Mouse (Mus musculus): ENCODE data around the gene Slc35c2.

Slc35c2 gene

DNA sequence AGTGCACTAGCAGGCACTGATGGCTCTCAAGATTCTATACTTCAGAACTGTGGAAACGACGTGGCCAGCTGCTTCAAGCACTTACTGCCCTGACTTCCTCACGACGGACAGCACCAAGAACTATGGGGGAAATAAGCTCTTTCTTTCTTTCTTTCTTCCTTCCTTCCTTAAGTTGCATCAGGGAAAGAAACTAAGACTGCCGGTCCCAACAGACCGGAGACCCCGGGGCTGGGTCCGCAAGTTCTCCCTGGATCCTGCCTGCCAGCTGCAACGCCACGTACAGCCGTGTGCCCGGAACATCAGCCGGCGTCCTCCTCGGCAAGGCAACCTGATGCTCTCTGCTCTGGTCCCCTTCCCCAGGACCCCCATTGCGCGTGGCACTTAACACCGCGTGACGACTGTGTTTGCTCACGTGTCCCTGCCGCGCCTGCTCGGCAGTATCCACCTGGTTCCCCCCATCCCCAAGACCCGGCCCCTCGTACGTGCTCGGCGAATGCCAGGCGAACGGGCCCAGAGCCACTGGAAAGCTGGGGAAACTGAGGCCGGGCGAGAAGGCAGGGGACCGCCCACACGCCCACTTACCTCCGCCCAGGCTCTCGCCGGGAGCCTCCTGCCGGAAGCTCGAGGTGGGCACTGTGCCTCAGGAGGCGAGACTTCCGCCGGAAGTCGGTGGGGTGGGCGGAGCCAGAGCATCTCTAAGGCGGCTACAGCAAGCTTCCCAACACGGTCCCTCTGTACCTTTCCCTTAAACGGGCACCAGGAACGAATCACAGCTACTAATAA, at the start of gene Slc35c2:
Slc35c2 (minus strand) TSS at position 668 of the 783 bp plus-strand sequence.
- in situ Hi-C loops (cut with MboI, MseI): no loop called here

DNA sequence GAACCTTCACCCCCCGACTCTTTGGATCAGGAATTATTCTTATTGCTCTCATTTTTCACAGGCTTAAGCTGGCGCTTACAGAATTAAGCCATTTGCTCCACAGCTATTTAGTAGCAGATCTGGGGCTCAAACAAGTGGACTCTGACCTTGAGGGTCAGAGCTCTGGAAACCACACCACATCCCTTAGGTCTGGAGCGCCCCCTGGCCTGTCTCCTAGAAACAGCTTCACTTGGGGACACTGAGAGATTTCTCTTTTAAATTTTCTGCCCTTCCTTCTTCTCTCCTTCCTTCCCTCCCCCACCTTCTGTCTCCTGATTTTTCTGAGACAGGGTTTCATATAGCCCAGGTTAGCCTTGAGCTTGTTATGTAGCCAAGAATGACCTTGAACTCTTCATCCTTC, 49.5 kb upstream of the Slc35c2 start:
- in situ Hi-C loops (cut with MboI, MseI): no loop called here

DNA sequence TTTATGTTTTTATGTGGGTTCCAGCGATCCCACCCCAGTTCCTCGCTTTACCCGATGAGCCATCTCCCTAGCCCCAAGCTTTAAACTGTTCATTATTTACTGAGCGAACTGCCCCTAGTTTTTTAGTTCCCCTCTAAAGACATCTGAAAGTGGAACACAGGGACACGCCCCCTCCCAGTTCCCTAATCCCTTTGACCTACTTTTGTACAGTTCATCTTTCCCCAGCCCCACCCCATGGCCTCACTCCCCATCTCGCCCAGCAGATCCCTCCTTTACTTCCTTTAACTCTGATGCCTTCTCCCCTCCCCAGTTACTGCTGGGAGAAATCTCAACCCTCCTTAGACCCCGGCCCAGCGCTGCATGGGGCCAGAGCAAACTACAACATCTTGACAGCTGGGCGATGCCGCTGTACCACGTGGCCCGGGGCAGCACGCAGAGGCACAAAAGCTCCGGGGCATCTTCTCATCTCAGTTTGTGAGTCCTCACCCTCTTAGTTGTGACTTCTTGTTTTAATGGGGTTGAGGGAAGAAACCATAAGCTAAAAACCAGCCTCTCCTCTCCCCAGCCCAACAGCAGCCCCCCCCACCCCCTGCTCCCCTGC, 45.0 kb upstream of the Slc35c2 start:
- in situ Hi-C loops (cut with MboI, MseI): no loop called here

DNA sequence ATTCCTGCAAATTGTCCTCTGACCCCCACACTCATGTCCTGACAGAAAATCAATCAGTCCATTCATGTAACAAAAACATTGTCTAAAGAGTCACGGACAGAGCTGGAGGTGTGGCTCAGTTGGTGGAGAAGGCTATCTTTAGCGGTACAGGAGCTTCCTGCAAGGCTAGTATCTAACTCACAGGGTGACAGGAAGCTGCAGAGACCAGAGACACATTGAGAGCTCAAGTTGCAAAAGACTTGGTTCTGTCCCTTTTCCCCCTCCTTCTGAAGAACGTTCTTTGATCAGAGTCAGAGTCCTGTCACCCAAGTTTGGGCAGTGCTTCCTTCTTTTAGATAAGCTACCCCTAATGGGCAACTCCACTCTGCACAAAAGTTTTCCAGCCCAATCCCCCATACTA, 42.0 kb upstream of the Slc35c2 start:
- in situ Hi-C loops (cut with MboI, MseI): no loop called here

DNA sequence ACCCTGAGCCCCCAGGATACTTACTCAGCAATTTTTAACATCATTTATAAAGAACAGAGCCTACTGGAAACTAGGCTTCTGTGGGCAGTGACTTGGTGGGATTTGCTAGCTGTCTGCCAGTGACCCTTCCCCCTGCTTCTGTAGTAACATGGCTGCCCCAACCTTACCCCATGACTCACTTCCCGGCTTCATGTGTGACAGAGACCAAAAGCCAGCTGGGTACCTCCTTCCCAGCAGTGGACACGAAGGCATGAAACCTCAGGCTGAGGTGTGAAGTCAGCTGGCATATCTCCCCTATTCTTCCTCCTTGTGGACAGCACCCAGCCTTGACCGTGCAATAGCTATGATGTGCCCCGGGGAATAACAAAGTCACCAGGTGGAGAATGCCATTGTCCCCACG, 41.1 kb upstream of the Slc35c2 start:
- in situ Hi-C loops (cut with MboI, MseI): no loop called here

DNA sequence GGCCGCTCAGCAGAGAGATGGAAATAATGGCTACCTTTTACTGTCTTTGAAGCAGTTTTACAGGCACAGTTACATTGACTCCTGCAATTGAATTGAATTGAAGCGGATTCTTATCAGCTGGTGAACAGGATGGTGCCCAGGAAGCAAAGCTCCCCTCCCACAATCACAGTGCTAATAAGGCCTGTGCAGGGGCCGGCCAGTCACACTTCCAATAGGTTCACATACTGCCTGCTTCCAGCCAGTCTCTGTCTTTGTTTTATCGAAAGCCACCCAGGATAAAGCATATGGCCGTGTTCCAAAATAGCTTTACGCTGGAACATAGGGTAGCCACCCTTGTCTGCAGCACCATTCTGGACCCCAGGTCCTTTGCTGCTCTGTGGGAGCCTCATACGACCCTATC, 39.7 kb upstream of the Slc35c2 start:
- in situ Hi-C loops (cut with MboI, MseI): no loop called here

DNA sequence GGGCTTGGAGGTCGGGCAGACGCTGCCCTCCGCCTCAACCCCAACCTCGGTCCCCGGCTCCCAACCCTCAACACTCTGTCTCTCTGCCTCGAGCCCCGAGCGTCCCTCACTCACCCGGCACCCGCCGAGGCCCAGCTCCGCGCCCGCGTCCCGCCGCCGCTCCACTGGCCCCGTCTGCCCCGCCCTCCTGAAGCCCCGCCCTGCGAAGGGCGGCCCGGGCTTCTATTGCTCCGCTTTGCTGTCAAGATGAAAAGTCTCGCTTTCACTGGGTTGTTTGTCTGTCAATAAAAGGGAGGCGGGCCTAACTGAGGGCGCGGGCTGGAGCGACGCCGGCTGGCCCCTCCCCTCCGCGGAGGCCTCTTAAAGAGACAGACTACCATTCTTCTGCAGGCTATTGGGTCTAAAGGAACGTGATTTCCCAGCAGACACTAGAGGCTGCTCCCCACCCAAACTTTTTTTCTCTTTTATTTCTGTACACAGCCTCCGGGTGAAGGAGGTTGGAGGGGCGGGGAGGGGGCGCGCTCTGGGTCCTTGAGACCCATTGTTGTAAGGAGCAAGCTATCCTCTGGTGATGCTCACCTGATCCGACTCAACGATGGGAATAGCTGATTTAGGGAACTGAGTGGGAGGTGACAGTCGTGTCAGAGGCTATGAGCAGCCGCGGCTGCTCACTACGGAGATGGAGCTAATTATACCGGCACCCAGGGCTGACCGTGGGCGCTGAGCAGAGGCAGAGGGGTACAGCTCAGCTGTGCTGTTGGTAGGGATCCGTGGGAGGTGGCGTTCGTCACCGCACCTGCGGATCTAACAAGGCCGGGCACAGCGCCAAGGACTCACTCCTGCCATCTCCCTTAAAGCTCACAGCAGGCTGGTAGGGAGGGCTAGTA, 38.9 kb upstream of the Slc35c2 start, which contains the start of gene Elmo2:
Elmo2 (minus strand) TSS at position 176 of the 887 bp plus-strand sequence.
- in situ Hi-C loops (cut with MboI, MseI): no loop called here

DNA sequence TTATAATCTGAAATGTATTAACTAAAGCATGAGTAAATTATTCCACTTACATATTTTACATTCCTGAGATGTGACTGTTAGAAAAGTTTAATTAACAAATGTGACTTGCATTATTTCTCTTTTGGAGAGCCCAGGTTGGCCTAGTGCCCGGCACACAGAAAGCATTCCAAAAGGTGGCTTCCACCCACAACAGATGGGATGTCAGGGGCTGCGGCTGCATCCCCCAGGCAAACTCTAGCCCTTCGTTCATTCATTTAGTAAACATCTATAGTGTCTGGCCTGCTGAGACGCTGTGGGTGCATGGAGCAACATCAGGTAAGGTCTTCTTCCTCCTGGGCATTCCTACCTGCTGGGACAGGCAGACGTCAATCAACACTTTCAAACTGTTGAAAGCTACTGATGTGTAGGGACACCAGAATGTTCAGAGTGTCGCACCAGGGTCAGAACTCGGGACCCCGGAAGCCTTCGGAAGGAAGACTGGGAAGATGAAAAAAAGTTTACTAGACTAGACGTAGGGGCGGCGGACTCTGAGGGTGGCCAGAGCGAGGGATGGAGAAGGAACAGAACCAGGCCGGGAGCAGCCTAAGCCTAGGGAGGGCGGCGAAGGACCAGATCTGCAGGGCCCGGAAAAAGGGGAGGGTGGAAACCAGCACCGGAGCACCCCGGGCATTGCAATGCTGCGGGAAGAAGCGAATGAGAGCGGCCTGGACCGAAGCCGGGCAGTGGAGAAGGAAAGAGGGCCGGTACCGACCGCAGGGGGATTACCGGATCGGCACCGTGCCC, 38.0 kb upstream of the Slc35c2 start:
- in situ Hi-C loops (cut with MboI, MseI): no loop called here

DNA sequence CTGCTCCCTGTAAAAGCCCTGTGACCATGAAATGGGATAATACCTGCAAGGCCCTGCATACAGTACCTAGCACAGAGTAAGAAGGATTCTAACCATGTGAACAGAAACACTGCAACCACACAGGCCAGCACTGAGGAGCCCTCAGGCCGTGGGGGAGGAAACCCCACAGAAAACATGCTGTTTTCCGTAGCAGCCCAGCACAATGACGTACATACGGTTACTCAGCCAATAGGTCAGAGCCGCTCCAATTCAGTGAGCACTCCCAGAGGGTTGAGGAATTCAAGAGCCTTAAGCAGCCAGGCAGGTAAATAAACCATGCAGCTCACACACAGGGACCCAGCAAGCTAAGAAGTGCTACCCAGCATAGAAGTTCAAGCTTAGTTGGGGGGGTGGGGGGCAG, 36.3 kb upstream of the Slc35c2 start:
- in situ Hi-C loops (cut with MboI, MseI): no loop called here

DNA sequence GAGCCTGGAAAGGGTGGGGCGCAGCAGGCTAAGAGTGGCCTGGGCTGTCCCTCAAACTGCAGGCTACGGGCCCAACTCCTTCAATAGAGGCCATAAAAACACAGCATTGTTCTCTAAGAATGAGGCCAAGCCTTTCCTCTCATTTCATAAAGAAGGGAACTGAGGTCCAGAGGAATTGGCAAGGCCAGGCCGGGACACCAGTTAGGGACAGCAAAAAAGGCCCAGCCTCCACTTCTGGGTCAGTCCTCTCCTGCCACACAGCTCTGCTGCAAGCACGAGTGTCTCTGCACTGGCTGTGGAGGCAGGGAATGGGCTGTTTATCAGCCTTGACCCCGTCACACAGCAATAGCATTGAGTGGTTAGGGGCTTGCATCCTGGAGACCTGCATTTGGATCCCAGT, 35.8 kb upstream of the Slc35c2 start:
- in situ Hi-C loops (cut with MboI, MseI): no loop called here

DNA sequence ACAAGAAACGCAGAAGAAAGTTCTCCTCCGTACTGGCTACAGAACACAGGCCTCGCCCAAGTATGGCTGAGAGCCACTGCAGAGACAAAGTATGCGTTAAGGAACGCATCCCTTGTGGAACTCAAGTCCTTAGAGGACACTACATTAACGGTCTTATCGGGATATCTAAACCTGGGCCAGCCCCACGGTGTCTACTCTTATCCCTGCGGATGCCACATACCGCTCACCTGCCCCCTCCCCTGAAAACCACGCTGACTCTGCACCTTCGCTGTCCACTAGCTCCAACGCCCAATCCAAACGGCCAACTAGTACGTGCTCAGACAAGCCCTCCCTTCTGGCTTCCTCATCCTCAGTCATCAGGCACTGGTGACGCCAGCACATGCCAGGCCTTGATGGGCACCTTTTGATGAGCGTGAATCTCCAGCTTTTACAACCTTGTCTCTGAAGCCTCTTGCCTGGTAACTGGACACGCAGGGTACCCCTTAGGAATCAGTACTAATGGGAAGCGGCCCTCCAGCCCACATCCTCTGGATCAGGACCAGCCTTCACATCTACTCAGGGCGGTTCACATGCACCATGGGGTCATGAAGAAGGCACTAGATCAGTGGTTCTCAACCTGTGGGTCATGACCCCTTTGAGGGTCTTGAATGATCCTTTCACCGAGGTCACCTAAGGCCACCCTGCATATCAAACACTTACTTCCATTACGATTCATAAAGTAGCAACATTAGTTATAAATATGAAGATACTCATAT, 34.5 kb upstream of the Slc35c2 start:
- in situ Hi-C loops (cut with MboI, MseI): no loop called here

DNA sequence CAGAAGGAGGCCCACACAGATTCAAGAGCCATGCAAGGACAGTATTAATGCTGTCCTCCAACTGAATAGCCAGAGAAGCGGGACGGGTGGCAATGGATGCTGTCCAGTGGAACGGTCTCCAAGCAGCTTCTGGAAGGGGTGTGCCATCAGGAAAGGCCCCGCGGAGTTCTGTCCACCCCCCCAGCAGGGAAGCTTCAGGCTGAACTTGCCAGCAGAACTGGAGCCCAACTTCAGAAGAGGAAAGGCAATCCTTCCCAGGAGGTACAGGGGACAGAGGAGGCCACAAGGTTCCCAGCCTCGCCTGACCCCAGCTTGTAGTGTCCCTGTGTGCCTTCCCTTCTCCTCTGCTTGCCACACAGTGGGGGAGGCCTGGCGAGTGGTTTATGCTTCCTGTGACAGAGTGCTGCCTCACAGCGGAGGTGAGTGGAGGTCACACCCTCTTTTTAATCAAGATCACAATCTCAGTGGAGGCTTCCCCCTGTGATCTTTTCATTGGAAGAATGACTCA, 33.8 kb upstream of the Slc35c2 start:
- in situ Hi-C loops (cut with MboI, MseI): no loop called here

DNA sequence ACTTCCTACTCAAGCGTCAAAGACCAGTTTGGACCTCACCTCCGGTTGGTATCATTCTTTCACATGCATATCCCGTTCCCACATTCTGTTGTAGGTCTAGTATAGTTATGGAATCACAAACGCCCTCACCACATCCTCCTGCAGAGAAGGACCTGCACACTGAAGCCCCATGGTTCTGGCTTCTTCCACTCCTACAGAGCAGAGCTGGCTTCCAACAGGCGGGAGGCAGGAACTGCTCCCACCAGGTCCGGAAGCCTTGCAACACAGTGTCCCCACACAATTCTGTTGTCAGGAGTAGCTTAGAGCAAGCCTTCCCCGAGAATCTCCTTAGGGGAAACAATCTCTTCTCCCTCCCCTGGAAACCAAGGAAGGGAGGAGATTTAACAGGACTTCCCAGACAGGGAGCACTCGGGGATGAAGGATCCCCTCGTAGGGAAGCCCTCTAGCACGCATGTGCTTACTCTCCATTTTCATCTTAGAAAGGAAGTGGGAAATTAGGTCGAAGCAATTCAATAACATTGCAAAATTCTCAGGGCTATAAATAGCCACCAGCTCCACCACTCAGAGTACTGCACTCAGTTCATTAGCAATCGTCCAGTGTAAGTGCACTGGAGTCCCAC, 33.0 kb upstream of the Slc35c2 start:
- in situ Hi-C loops (cut with MboI, MseI): no loop called here

DNA sequence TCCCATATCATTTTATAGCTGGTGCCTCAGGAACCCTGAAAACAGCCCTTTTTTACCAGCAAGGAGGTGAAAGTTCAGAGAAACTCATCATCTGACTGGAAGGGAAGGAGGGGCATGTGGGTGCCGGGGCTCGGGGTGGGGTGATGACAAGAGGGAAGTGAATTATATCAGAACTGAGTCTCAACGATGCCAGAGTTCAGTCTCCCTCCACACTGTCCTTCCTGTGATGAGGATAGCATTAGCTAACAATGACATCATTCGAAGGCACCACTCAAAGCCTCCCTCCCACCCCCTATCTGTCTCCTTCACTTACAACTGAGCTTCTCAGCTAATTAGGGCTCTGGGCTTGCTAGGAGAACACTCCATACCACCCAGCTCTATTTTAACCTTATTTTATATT, 31.8 kb upstream of the Slc35c2 start:
- in situ Hi-C loops (cut with MboI, MseI): no loop called here

DNA sequence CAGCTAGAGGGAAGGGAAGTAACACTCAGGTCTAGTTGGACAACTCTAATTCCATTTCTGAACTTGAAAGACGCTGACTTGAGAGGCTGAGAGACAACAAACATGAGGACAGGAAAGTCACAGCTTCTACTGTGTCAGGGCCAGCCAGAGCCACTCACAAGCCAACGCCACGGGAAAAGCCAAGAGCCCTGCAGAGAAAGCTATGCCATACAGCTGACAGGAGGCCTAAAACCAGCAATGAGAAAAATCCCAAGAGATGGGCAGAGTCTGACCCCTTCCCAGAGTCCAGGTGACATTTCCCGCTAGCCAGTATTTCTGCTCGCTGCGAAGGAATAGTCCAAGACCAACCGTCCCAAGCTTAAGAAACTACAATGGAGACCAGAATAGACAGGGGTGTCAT, 31.3 kb upstream of the Slc35c2 start:
- in situ Hi-C loops (cut with MboI, MseI): no loop called here

DNA sequence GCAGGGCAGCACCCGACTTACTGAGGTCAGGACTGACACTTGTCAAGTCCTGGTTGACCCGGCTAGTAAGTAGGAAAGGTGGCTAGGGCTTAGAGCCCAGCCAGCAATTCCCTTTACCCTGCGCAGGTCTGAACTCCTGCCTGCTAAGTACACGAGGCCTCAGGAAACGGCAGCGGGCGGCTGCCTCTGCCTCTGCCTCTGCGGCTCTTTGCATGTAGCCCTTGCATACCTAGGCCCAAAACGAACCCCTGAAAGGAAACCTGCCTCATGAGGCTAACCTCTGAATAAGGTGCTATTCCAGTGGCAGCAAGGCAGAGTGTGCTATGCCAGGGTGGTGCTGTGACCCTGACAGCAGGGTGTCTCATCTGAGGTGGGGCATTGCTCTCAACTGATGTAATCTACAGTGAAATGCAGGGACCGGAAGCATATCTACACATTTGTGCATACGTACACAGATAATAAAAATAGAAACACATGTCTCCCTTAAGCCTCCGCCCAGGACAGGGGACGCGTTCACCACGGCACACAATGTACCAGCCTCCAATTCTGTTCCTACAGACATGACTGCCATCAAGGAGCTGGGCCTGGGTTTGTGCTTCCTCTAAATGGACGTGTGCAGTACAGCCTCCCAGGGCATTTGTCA, 30.1 kb upstream of the Slc35c2 start:
- in situ Hi-C loops (cut with MboI, MseI): no loop called here

DNA sequence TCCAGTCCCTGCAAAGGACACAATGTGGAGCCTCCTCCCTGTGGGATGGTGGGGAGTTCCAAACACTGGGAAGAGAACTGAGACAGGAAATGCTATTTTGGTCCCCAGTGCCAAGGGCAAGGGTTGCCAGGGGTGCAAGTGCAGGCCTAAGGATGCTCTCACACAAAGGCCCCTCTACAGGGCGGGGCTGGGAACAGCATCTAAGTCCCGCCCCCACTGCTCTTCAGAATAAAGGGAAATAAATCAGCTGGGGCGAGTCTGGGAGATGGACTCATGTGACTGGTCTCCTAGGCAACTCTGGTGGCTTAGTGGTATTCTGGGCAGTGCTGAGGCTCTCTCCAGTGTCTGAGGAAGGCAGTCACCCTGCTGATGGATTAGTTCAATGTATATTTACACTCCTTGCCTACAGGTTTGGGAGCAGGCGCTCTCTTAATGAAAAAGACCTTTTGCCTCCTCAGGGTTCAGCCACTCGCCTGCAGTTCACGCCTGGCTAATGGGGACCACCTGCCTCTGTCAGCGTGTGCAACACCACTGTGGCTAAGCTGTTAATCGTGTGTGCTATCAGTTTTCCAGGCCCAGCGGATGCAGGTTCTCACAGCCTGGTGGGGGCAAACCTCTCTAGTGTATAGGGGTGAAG, 29.3 kb upstream of the Slc35c2 start:
- in situ Hi-C loops (cut with MboI, MseI): no loop called here

DNA sequence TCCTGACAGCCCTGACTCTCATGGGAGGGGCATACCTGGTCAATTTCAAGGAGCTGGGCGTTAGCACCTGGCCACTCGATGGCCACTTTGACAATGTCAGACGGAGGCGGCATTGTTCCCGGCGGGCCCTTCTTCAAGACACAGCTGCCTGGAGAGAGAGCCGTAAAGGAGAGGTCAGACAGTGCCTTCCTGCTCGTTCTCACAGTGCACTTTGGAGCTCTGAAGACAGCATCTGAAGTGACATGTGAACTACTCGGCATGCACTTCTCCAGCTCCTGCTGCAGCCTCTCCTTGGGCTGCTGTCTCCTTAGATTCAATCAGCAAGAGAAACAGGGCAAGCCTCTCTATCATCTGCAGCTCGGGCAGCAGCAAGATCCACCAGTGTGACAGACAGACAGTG, 28.5 kb upstream of the Slc35c2 start:
- in situ Hi-C loops (cut with MboI, MseI): no loop called here

DNA sequence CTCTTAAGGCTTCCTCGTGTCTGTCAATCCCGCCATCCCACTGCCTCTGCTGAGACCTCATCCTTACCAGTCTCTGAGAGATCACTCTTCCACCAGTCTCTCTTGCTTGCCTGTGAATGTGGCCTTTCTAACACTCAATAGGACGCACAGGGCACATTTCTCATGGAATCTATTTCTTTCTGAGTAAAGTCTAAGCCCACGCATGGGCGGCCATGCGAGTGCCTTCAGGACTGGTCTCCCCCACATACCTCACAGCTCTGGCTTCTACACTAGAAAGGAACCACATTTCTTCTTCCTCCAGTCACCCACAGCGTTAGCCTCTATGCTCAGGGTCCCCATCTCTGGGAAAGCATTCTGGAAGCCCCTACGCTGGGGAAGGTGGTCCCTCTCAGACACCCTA, 26.5 kb upstream of the Slc35c2 start:
- in situ Hi-C loops (cut with MboI, MseI): no loop called here
